Mouse (Mus musculus): Measurements from ENCODE around the gene Mthfd2l.

Mthfd2l gene

DNA sequence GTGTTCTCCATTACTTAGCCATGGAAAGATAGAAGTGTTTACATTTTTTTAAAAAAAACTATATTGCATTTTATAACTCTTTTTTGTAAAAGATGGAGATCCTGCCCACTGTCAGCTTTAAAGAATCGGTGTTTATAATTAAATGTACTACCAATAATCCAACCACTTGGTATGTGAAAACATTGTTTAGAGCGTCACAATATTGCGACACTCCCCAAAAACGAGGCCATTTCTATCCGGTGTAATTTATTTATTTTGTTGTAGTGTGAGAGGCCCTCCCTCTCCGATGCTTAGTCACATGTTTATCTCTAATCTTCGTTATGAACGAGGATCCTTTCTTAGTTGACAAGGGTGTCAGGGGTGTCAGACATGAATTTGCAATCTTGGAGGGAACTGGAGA is 117.5 kb downstream of the Mthfd2l start:
- ATAC-seq (ENCODE audit: low TSS enrichment), result no peak

Measured in frontal cortex, adult (tissue).